Mouse (Mus musculus) hindbrain, embryonic 11.5 days (tissue): ENCODE data around the gene Ngb. TPM values are rescaled to one million over a fixed set of nuclear protein-coding genes. Genes with fewer than 3 reads are reported as not detected.

ENCODE experiments used
- ATAC-seq: fragments of 200-750 bp; cut with Nextera tagmentation; 2 replicates; pipeline ENCODE4 v1.8.0; 2017; ENCODE audit warnings: mild to moderate bottlenecking, moderate TSS enrichment, moderate library complexity; ENCODE audit not compliant: low FRiP score
- DNase-seq: peaks from one replicate; pipeline ENCODE4 v3.0.0-alpha.2; 2015; ENCODE audit warnings: low spot score
- H3K27ac ChIP-seq: fragments of 300-500 bp; sonication (generic); 2 replicates; pipeline ENCODE4 v1.5.1; 2014; ENCODE audit warnings: mild to moderate bottlenecking, low read depth, low read length
- H3K27me3 ChIP-seq: fragments of 300-500 bp; sonication (generic); 2 replicates; pipeline ENCODE4 v1.6.1; 2014; ENCODE audit warnings: mild to moderate bottlenecking, low read length, moderate library complexity, mixed read lengths; ENCODE audit not compliant: control insufficient read depth, insufficient read depth
- H3K36me3 ChIP-seq: fragments of 300-500 bp; sonication (generic); 2 replicates; pipeline ENCODE4 v1.6.1; 2014; ENCODE audit warnings: mild to moderate bottlenecking, low read length, moderate library complexity, mixed read lengths; ENCODE audit not compliant: control insufficient read depth, insufficient read depth
- H3K4me1 ChIP-seq: fragments of 300-500 bp; sonication (generic); replicated peaks from 2 replicates; pipeline ENCODE4 v1.6.1; 2014; ENCODE audit warnings: low read length, mixed read lengths; ENCODE audit not compliant: control insufficient read depth, insufficient read depth
- H3K4me2 ChIP-seq: fragments of 300-500 bp; sonication (generic); replicated peaks from 2 replicates; pipeline ENCODE4 v1.6.1; 2014; ENCODE audit warnings: mild to moderate bottlenecking, low read depth, low read length
- H3K4me3 ChIP-seq: fragments of 300-500 bp; sonication (generic); 2 replicates; pipeline ENCODE4 v1.5.1; 2014; ENCODE audit warnings: low read depth, low read length
- H3K9ac ChIP-seq: fragments of 300-500 bp; sonication (generic); 2 replicates; pipeline ENCODE4 v1.6.1; 2014; ENCODE audit warnings: low read depth, low read length
- H3K9me3 ChIP-seq: fragments of 300-500 bp; sonication (generic); 2 replicates; pipeline ENCODE4 v1.6.1; 2016; ENCODE audit warnings: low read length; ENCODE audit not compliant: control insufficient read depth
- WGBS: fragments of 180-500 bp; shearing (Covaris S2); extraction: QIAGEN DNeasy Blood & Tissue Kit; methylation state at CpG from one replicate; pipeline ENCODE4 v1.1.7; 2014; 5-methylcytosine and 5-hydroxymethylcytosine counted together
- polyA plus RNA-seq: library from polyadenylated mRNA; unstranded; fragments of >200 nt; fragmentation: Nextera tagmentation; extraction: Ambion mirVana; gene quantifications from 2 replicates; pipeline ENCODE4 v1.2.1, GENCODE M21; 2014

Ngb gene
- polyA plus RNA-seq, result 0.14 and 0.28 TPM in 2 replicates

GRCm38 (mm10) chr12:87102165-87102631 is at the start of gene Ngb:
Ngb (minus strand) TSS chr12:87102539.
- 3% methylated on average over 32 of the region's 32 CpGs for WGBS
- no peak for ATAC-seq
- Histone ChIP-seq H3K9me3 (no peaks in the 10 kb centered on the region), H3K27ac (no peak within 1 kb of the TSS), H3K4me1 (peaks cover 6% of the 10 kb centered on the region; the same call in 1 of the 2 replicates), H3K9ac (no peak within 1 kb of the TSS), H3K4me3 (peak within 1 kb of the TSS; percentile 25), H3K36me3 (no peaks in the 10 kb centered on the region), H3K27me3 (peaks cover 10% of the 10 kb centered on the region), H3K4me2 (peak within 1 kb of the TSS; percentile 44)
- DNase-seq, result peak; percentile 15

- ATAC-seq (no peak), DNase-seq (no peak)
- Histone ChIP-seq H3K9me3 (no peaks in the 10 kb centered on the region), H3K4me3 (no peak overlapping the region), H3K36me3 (no peaks in the 10 kb centered on the region), H3K4me1 (no peaks in the 10 kb centered on the region), H3K4me2 (no peak overlapping the region), H3K9ac (no peak overlapping the region), H3K27me3 (no peaks in the 10 kb centered on the region), H3K27ac (no peak overlapping the region)
- WGBS, result 99% methylated on average over 5 of the region's 5 CpGs
Measured at GRCm38 (mm10) chr12:87149471-87149870, 47.1 kb upstream of the Ngb start.

- H3K4me1 ChIP-seq, result no peaks in the 10 kb centered on the region
- ATAC-seq, result no peak
- 19% methylated on average over 15 of the region's 15 CpGs for WGBS
- peak overlapping the region; percentile 84 for H3K9ac ChIP-seq
- peak overlapping the region; percentile 83 for H3K4me3 ChIP-seq
- H3K27me3 ChIP-seq, result no peaks in the 10 kb centered on the region
- H3K36me3 ChIP-seq, result no peaks in the 10 kb centered on the region
- H3K4me2 ChIP-seq, result peak overlapping the region; percentile 61
- no peak for DNase-seq
- H3K9me3 ChIP-seq, result no peaks in the 10 kb centered on the region
- H3K27ac ChIP-seq, result peak overlapping the region; percentile 92
Measured at GRCm38 (mm10) chr12:87148136-87148535, 45.8 kb upstream of the Ngb start.

GRCm38 (mm10) chr12:87147395-87148089 is 45.2 kb upstream of the Ngb start, which contains the start of gene Pomt2:
Pomt2 (minus strand) TSS chr12:87147968.
- peak within 1 kb of the TSS; percentile 83 for H3K4me3 ChIP-seq
- no peaks in the 10 kb centered on the region for H3K4me1 ChIP-seq
- WGBS, result under 1% methylated on average over 59 of the region's 61 CpGs
- no peaks in the 10 kb centered on the region for H3K9me3 ChIP-seq
- peak within 1 kb of the TSS; percentile 92 for H3K27ac ChIP-seq
- DNase-seq (peak; percentile 92), ATAC-seq (peak; percentile 96)
- no peaks in the 10 kb centered on the region for H3K27me3 ChIP-seq
- peak within 1 kb of the TSS; percentile 84 for H3K9ac ChIP-seq
- peak within 1 kb of the TSS; percentile 61 for H3K4me2 ChIP-seq
- H3K36me3 ChIP-seq, result no peaks in the 10 kb centered on the region

GRCm38 (mm10) chr12:87146966-87147365 is 44.6 kb upstream of the Ngb start, which contains the start of gene Gstz1:
Gstz1 (plus strand) TSS chr12:87147165.
- peak within 1 kb of the TSS; percentile 84 for H3K9ac ChIP-seq
- peak within 1 kb of the TSS; percentile 61 for H3K4me2 ChIP-seq
- no peaks in the 10 kb centered on the region for H3K9me3 ChIP-seq
- peak; percentile 92 for DNase-seq
- H3K36me3 ChIP-seq, result no peaks in the 10 kb centered on the region
- 0% methylated on average over 27 of the region's 27 CpGs for WGBS
- peak within 1 kb of the TSS; percentile 92 for H3K27ac ChIP-seq
- peak within 1 kb of the TSS; percentile 83 for H3K4me3 ChIP-seq
- H3K4me1 ChIP-seq, result no peaks in the 10 kb centered on the region
- H3K27me3 ChIP-seq, result no peaks in the 10 kb centered on the region
- peak; percentile 93 for ATAC-seq

- Histone ChIP-seq H3K4me2 (no peak overlapping the region), H3K36me3 (no peaks in the 10 kb centered on the region), H3K4me3 (no peak overlapping the region), H3K9me3 (no peaks in the 10 kb centered on the region), H3K4me1 (no peaks in the 10 kb centered on the region), H3K27me3 (no peaks in the 10 kb centered on the region), H3K27ac (no peak overlapping the region), H3K9ac (no peak overlapping the region)
- no peak for ATAC-seq
- DNase-seq, result no peak
- 77% methylated on average over 2 of the region's 2 CpGs for WGBS
Measured at GRCm38 (mm10) chr12:87142156-87142555, 39.8 kb upstream of the Ngb start.

- no peaks in the 10 kb centered on the region for H3K27me3 ChIP-seq
- no peaks in the 10 kb centered on the region for H3K4me1 ChIP-seq
- no peak overlapping the region for H3K4me2 ChIP-seq
- DNase-seq (peak; percentile 12), ATAC-seq (peak; percentile 23; the same call in 1 of the 2 replicates)
- no peak overlapping the region for H3K4me3 ChIP-seq
- 50% methylated on average over 2 of the region's 2 CpGs for WGBS
- H3K9ac ChIP-seq, result no peak overlapping the region
- H3K27ac ChIP-seq, result peak overlapping the region; percentile 68; the same call in 1 of the 2 replicates
- H3K36me3 ChIP-seq, result no peaks in the 10 kb centered on the region
- H3K9me3 ChIP-seq, result no peaks in the 10 kb centered on the region
Measured at GRCm38 (mm10) chr12:87138768-87139167, 36.4 kb upstream of the Ngb start.

- Histone ChIP-seq H3K9ac (no peak overlapping the region), H3K4me1 (no peaks in the 10 kb centered on the region), H3K9me3 (no peaks in the 10 kb centered on the region), H3K27ac (peak overlapping the region; percentile 54), H3K4me3 (no peak overlapping the region), H3K27me3 (no peaks in the 10 kb centered on the region), H3K4me2 (no peak overlapping the region), H3K36me3 (no peaks in the 10 kb centered on the region)
- ATAC-seq (peak; percentile 81), DNase-seq (no peak)
- WGBS, result 33% methylated on average over 2 of the region's 2 CpGs
Measured at GRCm38 (mm10) chr12:87138342-87138701, 36.0 kb upstream of the Ngb start.
